Mouse (Mus musculus): ENCODE measurements at regions not wholly inside any gene's neighbourhood (a gene's known extent, or its start where the extent isn't known, plus 50 kb on each side); places are given as distances from the start of the nearest gene placed in this dataset.

GRCm38 (mm10) chr6:51180881-51181875, 251.3 kb upstream of the Nfe2l3 start:
- peak; percentile 10 for DNase-seq (ENCODE audit: low read depth)

GRCm38 (mm10) chr6:51181905-51182304, 250.6 kb upstream of the Nfe2l3 start:
- DNase-seq (ENCODE audit: low read depth): no peak

- no peak for DNase-seq (ENCODE audit: low read depth)
Observed at GRCm38 (mm10) chr6:51182771-51183284, 249.6 kb upstream of the Nfe2l3 start.

- DNase-seq (ENCODE audit: low read depth): no peak
Observed at GRCm38 (mm10) chr6:51183576-51184420, 248.7 kb upstream of the Nfe2l3 start.

- no peak for DNase-seq (ENCODE audit: low read depth)
Observed at GRCm38 (mm10) chr6:51184500-51184899, 248.0 kb upstream of the Nfe2l3 start.

- no peak for DNase-seq (ENCODE audit: low read depth)
Observed at GRCm38 (mm10) chr6:51185201-51185600, 247.3 kb upstream of the Nfe2l3 start.

GRCm38 (mm10) chr6:51189173-51189572, 243.3 kb upstream of the Nfe2l3 start:
- DNase-seq (ENCODE audit: low read depth): no peak

- no peak for DNase-seq (ENCODE audit: low read depth)
Observed at GRCm38 (mm10) chr6:51192826-51193225, 239.6 kb upstream of the Nfe2l3 start.

GRCm38 (mm10) chr6:51193356-51193755, 239.1 kb upstream of the Nfe2l3 start:
- DNase-seq (ENCODE audit: low read depth): no peak

GRCm38 (mm10) chr6:51196391-51196790, 236.1 kb upstream of the Nfe2l3 start:
- no peak for DNase-seq (ENCODE audit: low read depth)

GRCm38 (mm10) chr6:51197000-51197774, 235.3 kb upstream of the Nfe2l3 start:
- DNase-seq (ENCODE audit: low read depth): no peak

- DNase-seq (ENCODE audit: low read depth): no peak
Observed at GRCm38 (mm10) chr6:51200207-51200606, 232.3 kb upstream of the Nfe2l3 start.

- DNase-seq (ENCODE audit: low read depth): no peak
Observed at GRCm38 (mm10) chr6:51200837-51201236, 231.6 kb upstream of the Nfe2l3 start.

- DNase-seq (ENCODE audit: low read depth): no peak
Observed at GRCm38 (mm10) chr6:51204306-51204705, 228.2 kb upstream of the Nfe2l3 start.

- DNase-seq (ENCODE audit: low read depth): no peak
Observed at GRCm38 (mm10) chr6:51205411-51205810, 227.1 kb upstream of the Nfe2l3 start.

- peak; percentile 76 for DNase-seq (ENCODE audit: low read depth)
Observed at GRCm38 (mm10) chr6:51206712-51207505, 225.6 kb upstream of the Nfe2l3 start.

GRCm38 (mm10) chr6:51207587-51208361, 224.7 kb upstream of the Nfe2l3 start:
- peak; percentile 17 for DNase-seq (ENCODE audit: low read depth)

GRCm38 (mm10) chr6:51208660-51209396, 223.6 kb upstream of the Nfe2l3 start:
- DNase-seq (ENCODE audit: low read depth): peak; percentile 86

- DNase-seq (ENCODE audit: low read depth): no peak
Observed at GRCm38 (mm10) chr6:51211418-51211817, 221.1 kb upstream of the Nfe2l3 start.

Data from naive thymus-derived CD4-positive, alpha-beta T cell, adult 2 months (primary cell).